Mouse (Mus musculus): ENCODE data around the gene Zrsr2. TPM values are rescaled to one million over a fixed set of nuclear protein-coding genes. Genes with fewer than 3 reads are reported as not detected.

Gene Zrsr2
- polyA plus RNA-seq, 1 experiment from 2014 or later = 42.3 TPM

DNA sequence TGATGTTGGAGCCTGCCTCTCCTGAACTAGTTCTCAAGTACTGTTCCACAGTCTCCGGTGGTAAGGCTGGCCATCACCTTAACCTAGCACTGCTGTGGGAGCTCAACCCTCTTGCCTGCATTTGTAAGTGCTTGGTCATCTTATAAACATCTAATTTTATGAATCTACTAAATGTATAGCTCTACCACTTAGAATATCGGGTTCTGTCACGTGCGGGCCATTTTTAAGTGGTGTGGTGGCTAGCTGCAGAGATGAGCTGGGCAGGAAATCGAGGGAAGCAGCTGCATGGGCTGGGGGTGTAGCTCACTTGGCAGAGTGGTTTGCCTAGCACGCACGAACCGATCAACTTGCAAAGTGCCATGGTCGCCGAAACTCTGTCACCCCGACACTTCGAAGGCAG lies 1.1 kb downstream of the Zrsr2 start:
- DNase-seq (ENCODE audit: low spot score) = no peak
- ATAC-seq = no peak; the same call in 1 of the 2 replicates

GRCm38 (mm10) chrX:163951618-163952017 lies 6.8 kb downstream of the Zrsr2 start:
- no peak overlapping the region for H3K9ac ChIP-seq (ENCODE audit: low read length)
- H3K27me3 ChIP-seq (replicated peaks; ENCODE audit: control insufficient read depth, insufficient read depth, low read length) = no peaks in the 10 kb centered on the region
- no peak for ATAC-seq
- no peak overlapping the region for H3K4me2 ChIP-seq (ENCODE audit: low read length)
- no peaks in the 10 kb centered on the region for H3K9me3 ChIP-seq (replicated peaks; ENCODE audit: control insufficient read depth, low read length)
- no peaks in the 10 kb centered on the region for H3K4me1 ChIP-seq (ENCODE audit: control insufficient read depth, insufficient read depth, low read length)
- H3K4me3 ChIP-seq (ENCODE audit: low read depth, low read length) = no peak overlapping the region
- no peak for DNase-seq (ENCODE audit: low spot score)
- WGBS = 80% methylated on average over 1 of the region's 1 CpGs
- H3K36me3 ChIP-seq (ENCODE audit: control insufficient read depth, insufficient read depth, low read length) = peaks cover 43% of the 10 kb centered on the region
- H3K27ac ChIP-seq (ENCODE audit: low read depth, low read length) = no peak overlapping the region

More for the DNA sequence above, 1.1 kb downstream of the Zrsr2 start:
- Histone ChIP-seq H3K4me2 (ENCODE audit: low read length) (peak overlapping the region; percentile 57), H3K27ac (ENCODE audit: low read depth, low read length) (0 out of 2 replicates have a peak overlapping the region, but pooled peaks have one; percentile 93), H3K36me3 (ENCODE audit: control insufficient read depth, insufficient read depth, low read length) (peaks cover 23% of the 10 kb centered on the region), H3K4me3 (ENCODE audit: low read depth, low read length) (peak overlapping the region; percentile 62), H3K4me1 (ENCODE audit: control insufficient read depth, insufficient read depth, low read length) (no peaks in the 10 kb centered on the region), H3K9ac (ENCODE audit: low read length) (peak overlapping the region; percentile 77), H3K9me3 (replicated peaks; ENCODE audit: control insufficient read depth, low read length) (no peaks in the 10 kb centered on the region), H3K27me3 (replicated peaks; ENCODE audit: control insufficient read depth, insufficient read depth, low read length) (no peaks in the 10 kb centered on the region)
- WGBS = 44% methylated on average over 12 of the region's 12 CpGs

DNA sequence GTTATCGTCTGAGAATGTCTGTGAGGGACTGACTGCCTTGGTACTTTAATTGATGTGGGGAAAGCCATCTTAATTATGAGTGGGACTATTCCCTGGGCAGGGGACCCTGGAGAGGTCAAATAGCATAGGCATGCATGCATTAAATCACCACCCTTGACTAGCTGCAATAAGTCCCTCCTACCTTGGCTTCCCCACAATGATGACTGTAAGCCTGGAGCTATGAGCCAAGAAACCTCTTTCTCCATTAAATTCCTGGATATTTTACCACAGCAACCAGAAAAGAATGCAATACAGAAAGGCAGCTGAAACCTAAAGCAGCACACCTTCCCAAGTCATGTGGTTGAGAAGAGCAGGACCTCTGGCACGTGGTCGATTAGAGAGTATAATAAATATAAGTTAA lies 14.1 kb downstream of the Zrsr2 start:
- DNase-seq (ENCODE audit: low spot score) = no peak
- H3K9me3 ChIP-seq (replicated peaks; ENCODE audit: control insufficient read depth, low read length) = no peaks in the 10 kb centered on the region

GRCm38 (mm10) chrX:163938587-163938986 lies 19.9 kb downstream of the Zrsr2 start:
- 83% methylated on average over 6 of the region's 6 CpGs for WGBS
- H3K4me1 ChIP-seq (ENCODE audit: control insufficient read depth, insufficient read depth, low read length) = no peaks in the 10 kb centered on the region
- H3K27me3 ChIP-seq (replicated peaks; ENCODE audit: control insufficient read depth, insufficient read depth, low read length) = no peaks in the 10 kb centered on the region
- H3K4me3 ChIP-seq (ENCODE audit: low read depth, low read length) = no peak overlapping the region
- no peak overlapping the region for H3K9ac ChIP-seq (ENCODE audit: low read length)
- H3K27ac ChIP-seq (ENCODE audit: low read depth, low read length) = no peak overlapping the region
- no peaks in the 10 kb centered on the region for H3K9me3 ChIP-seq (replicated peaks; ENCODE audit: control insufficient read depth, low read length)
- H3K36me3 ChIP-seq (ENCODE audit: control insufficient read depth, insufficient read depth, low read length) = peaks cover 20% of the 10 kb centered on the region; the same call in 1 of the 2 replicates
- ATAC-seq = no peak
- H3K4me2 ChIP-seq (ENCODE audit: low read length) = no peak overlapping the region
- DNase-seq (ENCODE audit: low spot score) = no peak

More for the DNA sequence above, 14.1 kb downstream of the Zrsr2 start:
- Histone ChIP-seq H3K4me1 (ENCODE audit: control insufficient read depth, insufficient read depth, low read length) (no peaks in the 10 kb centered on the region), H3K4me3 (ENCODE audit: low read depth, low read length) (no peak overlapping the region), H3K27me3 (replicated peaks; ENCODE audit: control insufficient read depth, insufficient read depth, low read length) (no peaks in the 10 kb centered on the region), H3K9ac (ENCODE audit: low read length) (no peak overlapping the region), H3K4me2 (ENCODE audit: low read length) (no peak overlapping the region), H3K27ac (ENCODE audit: low read depth, low read length) (no peak overlapping the region), H3K36me3 (ENCODE audit: control insufficient read depth, insufficient read depth, low read length) (peaks cover 30% of the 10 kb centered on the region)
- WGBS = 83% methylated on average over 3 of the region's 3 CpGs
- no peak for ATAC-seq

DNA sequence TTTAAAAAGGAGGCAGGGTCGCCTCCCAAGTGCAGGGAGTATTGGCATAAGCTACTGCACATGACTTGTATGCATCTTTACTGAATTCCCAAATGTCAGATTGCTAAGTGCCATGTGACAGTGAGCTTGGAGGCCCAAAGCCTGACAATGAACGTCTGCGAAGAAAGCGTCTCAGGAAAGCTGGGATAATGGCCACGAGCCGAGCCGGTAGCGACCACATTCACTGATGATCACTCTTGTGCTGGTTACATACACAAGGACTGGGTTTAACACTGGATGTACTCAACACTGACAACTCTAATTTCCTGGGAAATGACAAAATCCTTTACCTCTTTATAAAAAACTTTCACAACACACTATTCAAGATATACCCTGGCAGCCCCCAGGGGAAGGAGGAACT lies 23.7 kb downstream of the Zrsr2 start:
- 88% methylated on average over 8 of the region's 8 CpGs for WGBS

GRCm38 (mm10) chrX:163929550-163929949 lies 28.9 kb downstream of the Zrsr2 start:
- no peaks in the 10 kb centered on the region for H3K9me3 ChIP-seq (replicated peaks; ENCODE audit: control insufficient read depth, low read length)
- DNase-seq (ENCODE audit: low spot score) = no peak
- H3K27ac ChIP-seq (ENCODE audit: low read depth, low read length) = no peak overlapping the region
- H3K36me3 ChIP-seq (ENCODE audit: control insufficient read depth, insufficient read depth, low read length) = no peaks in the 10 kb centered on the region
- H3K9ac ChIP-seq (ENCODE audit: low read length) = no peak overlapping the region
- no peaks in the 10 kb centered on the region for H3K27me3 ChIP-seq (replicated peaks; ENCODE audit: control insufficient read depth, insufficient read depth, low read length)
- no peaks in the 10 kb centered on the region for H3K4me1 ChIP-seq (ENCODE audit: control insufficient read depth, insufficient read depth, low read length)
- H3K4me2 ChIP-seq (ENCODE audit: low read length) = no peak overlapping the region
- no peak for ATAC-seq
- H3K4me3 ChIP-seq (ENCODE audit: low read depth, low read length) = no peak overlapping the region

More for the DNA sequence above, 23.7 kb downstream of the Zrsr2 start:
- Histone ChIP-seq H3K4me1 (ENCODE audit: control insufficient read depth, insufficient read depth, low read length) (no peaks in the 10 kb centered on the region), H3K27me3 (replicated peaks; ENCODE audit: control insufficient read depth, insufficient read depth, low read length) (no peaks in the 10 kb centered on the region), H3K27ac (ENCODE audit: low read depth, low read length) (no peak overlapping the region), H3K36me3 (ENCODE audit: control insufficient read depth, insufficient read depth, low read length) (0 out of 2 replicates have a peak, but pooled peaks cover 6% of the 10 kb centered on the region), H3K4me2 (ENCODE audit: low read length) (no peak overlapping the region), H3K9ac (ENCODE audit: low read length) (no peak overlapping the region), H3K9me3 (replicated peaks; ENCODE audit: control insufficient read depth, low read length) (no peaks in the 10 kb centered on the region), H3K4me3 (ENCODE audit: low read depth, low read length) (no peak overlapping the region)
- DNase-seq (ENCODE audit: low spot score) (no peak), ATAC-seq (no peak)

DNA sequence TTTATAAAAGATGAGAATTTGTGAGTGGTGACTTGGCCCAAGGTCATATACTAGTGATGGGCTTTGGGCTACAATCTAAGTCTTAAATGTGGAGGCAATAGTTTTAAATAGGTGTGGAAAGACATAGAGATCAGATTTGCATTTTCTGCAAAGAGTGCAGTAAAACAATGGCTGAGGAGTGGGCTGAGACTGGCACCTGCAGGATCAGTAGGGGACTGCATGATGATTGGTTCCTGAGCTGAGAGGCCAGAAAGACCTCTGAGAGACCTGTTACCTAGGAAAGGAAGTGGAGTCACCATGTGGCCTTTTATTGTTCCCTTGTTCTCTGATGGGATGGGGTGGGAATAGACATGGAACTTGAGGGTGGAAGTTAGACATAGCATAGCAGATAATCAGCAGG lies 45.7 kb downstream of the Zrsr2 start:
- H3K27ac ChIP-seq (ENCODE audit: low read depth, low read length) = no peak overlapping the region
- H3K4me1 ChIP-seq (ENCODE audit: control insufficient read depth, insufficient read depth, low read length) = no peaks in the 10 kb centered on the region
- H3K36me3 ChIP-seq (ENCODE audit: control insufficient read depth, insufficient read depth, low read length) = peaks cover 8% of the 10 kb centered on the region; the same call in 1 of the 2 replicates
- H3K4me3 ChIP-seq (ENCODE audit: low read depth, low read length) = no peak overlapping the region
- no peak overlapping the region for H3K4me2 ChIP-seq (ENCODE audit: low read length)
- DNase-seq (ENCODE audit: low spot score) (peak; percentile 20), ATAC-seq (no peak)
- no peaks in the 10 kb centered on the region for H3K9me3 ChIP-seq (replicated peaks; ENCODE audit: control insufficient read depth, low read length)
- no peaks in the 10 kb centered on the region for H3K27me3 ChIP-seq (replicated peaks; ENCODE audit: control insufficient read depth, insufficient read depth, low read length)
- H3K9ac ChIP-seq (ENCODE audit: low read length) = no peak overlapping the region

DNA sequence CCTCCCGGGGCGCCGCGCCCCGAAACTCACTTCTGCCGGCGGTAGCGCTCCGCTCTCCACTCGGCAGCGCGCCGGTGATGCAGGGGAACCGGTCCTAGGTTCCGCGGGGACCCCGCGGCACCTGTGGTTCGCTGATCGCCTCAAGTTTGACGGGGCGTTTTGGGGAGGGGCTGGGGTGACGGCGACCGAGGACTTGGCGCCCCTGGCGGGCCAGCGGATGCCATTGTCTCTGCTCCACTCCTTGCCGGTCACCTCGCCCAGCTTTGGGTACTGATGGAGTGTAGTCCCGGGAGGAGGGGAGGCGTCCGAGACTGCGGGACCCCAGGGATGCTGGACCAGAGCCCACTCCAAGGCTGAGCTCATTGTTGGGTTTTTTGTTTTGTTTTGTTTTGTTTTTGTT lies 49.1 kb downstream of the Zrsr2 start:
- no peaks in the 10 kb centered on the region for H3K36me3 ChIP-seq (ENCODE audit: control insufficient read depth, insufficient read depth, low read length)
- peak overlapping the region; percentile 51 for H3K4me2 ChIP-seq (ENCODE audit: low read length)
- peak overlapping the region; percentile 68 for H3K9ac ChIP-seq (ENCODE audit: low read length)
- WGBS = 38% methylated on average over 24 of the region's 34 CpGs
- DNase-seq (ENCODE audit: low spot score) = peak; percentile 48
- peak overlapping the region; percentile 87 for H3K27ac ChIP-seq (ENCODE audit: low read depth, low read length)
- H3K4me3 ChIP-seq (ENCODE audit: low read depth, low read length) = peak overlapping the region; percentile 60
- H3K4me1 ChIP-seq (ENCODE audit: control insufficient read depth, insufficient read depth, low read length) = no peaks in the 10 kb centered on the region
- no peaks in the 10 kb centered on the region for H3K27me3 ChIP-seq (replicated peaks; ENCODE audit: control insufficient read depth, insufficient read depth, low read length)
- no peaks in the 10 kb centered on the region for H3K9me3 ChIP-seq (replicated peaks; ENCODE audit: control insufficient read depth, low read length)
- peak; percentile 51 for ATAC-seq

GRCm38 (mm10) chrX:163908337-163909250 lies 49.9 kb downstream of the Zrsr2 start, which contains the start of gene Ap1s2:
Gene Ap1s2, plus strand, starts transcription at chrX:163909017.
- no peaks in the 10 kb centered on the region for H3K9me3 ChIP-seq (replicated peaks; ENCODE audit: control insufficient read depth, low read length)
- WGBS = 30% methylated on average over 80 of the region's 80 CpGs
- peak within 1 kb of the TSS; percentile 60 for H3K4me3 ChIP-seq (ENCODE audit: low read depth, low read length)
- H3K36me3 ChIP-seq (ENCODE audit: control insufficient read depth, insufficient read depth, low read length) = no peaks in the 10 kb centered on the region
- H3K9ac ChIP-seq (ENCODE audit: low read length) = peak within 1 kb of the TSS; percentile 68
- DNase-seq (ENCODE audit: low spot score) = peak; percentile 96
- H3K4me2 ChIP-seq (ENCODE audit: low read length) = peak within 1 kb of the TSS; percentile 51
- peak within 1 kb of the TSS; percentile 87 for H3K27ac ChIP-seq (ENCODE audit: low read depth, low read length)
- ATAC-seq = peak; percentile 98
- H3K4me1 ChIP-seq (ENCODE audit: control insufficient read depth, insufficient read depth, low read length) = no peaks in the 10 kb centered on the region
- H3K27me3 ChIP-seq (replicated peaks; ENCODE audit: control insufficient read depth, insufficient read depth, low read length) = no peaks in the 10 kb centered on the region

Measured in forebrain, embryonic 14.5 days (tissue).